Mouse (Mus musculus): ENCODE results near the gene Rab12. TPM values are rescaled to one million over a fixed set of nuclear protein-coding genes. Genes with fewer than 3 reads are reported as not detected.

Rab12 gene
- polyA plus RNA-seq, 1 experiment from 2014 or later: 48.6 TPM

GRCm38 (mm10) chr17:66490022-66490601 lies 29.4 kb downstream of the Rab12 start:
- Histone ChIP-seq H3K36me3 (peaks cover 15% of the 10 kb centered on the region), H3K4me2 (no peak overlapping the region), H3K27me3 (no peaks in the 10 kb centered on the region), H3K4me1 (0 out of 2 replicates have a peak, but pooled peaks cover 4% of the 10 kb centered on the region), H3K4me3 (no peak overlapping the region), H3K27ac (no peak overlapping the region), H3K9ac (no peak overlapping the region), H3K9me3 (no peaks in the 10 kb centered on the region)
- no peak for ATAC-seq (ENCODE audit: insufficient number of reproducible peaks, low FRiP score, low TSS enrichment, low read depth)
- WGBS: 45% methylated on average over 10 of the region's 10 CpGs

GRCm38 (mm10) chr17:66486576-66486975 lies 33.0 kb downstream of the Rab12 start:
- H3K4me2 ChIP-seq: no peak overlapping the region
- no peak overlapping the region for H3K9ac ChIP-seq
- H3K4me1 ChIP-seq: 0 out of 2 replicates have a peak, but pooled peaks cover 4% of the 10 kb centered on the region
- ATAC-seq (ENCODE audit: insufficient number of reproducible peaks, low FRiP score, low TSS enrichment, low read depth): no peak
- H3K9me3 ChIP-seq: no peaks in the 10 kb centered on the region
- H3K36me3 ChIP-seq: no peaks in the 10 kb centered on the region
- WGBS: 90% methylated on average over 6 of the region's 6 CpGs
- no peak overlapping the region for H3K27ac ChIP-seq
- H3K4me3 ChIP-seq: no peak overlapping the region
- no peaks in the 10 kb centered on the region for H3K27me3 ChIP-seq

- Histone ChIP-seq H3K4me1 (0 out of 2 replicates have a peak, but pooled peaks cover 4% of the 10 kb centered on the region), H3K27me3 (peaks cover 1% of the 10 kb centered on the region), H3K9ac (no peak overlapping the region), H3K9me3 (no peaks in the 10 kb centered on the region), H3K36me3 (no peaks in the 10 kb centered on the region), H3K4me3 (no peak overlapping the region), H3K4me2 (no peak overlapping the region; the same call in 1 of the 2 replicates), H3K27ac (no peak overlapping the region)
- 12% methylated on average over 11 of the region's 11 CpGs for WGBS
- ATAC-seq (ENCODE audit: insufficient number of reproducible peaks, low FRiP score, low TSS enrichment, low read depth): no peak
Observed at GRCm38 (mm10) chr17:66485742-66486141, 33.8 kb downstream of the Rab12 start.

GRCm38 (mm10) chr17:66484965-66485364 lies 34.6 kb downstream of the Rab12 start:
- no peak for ATAC-seq (ENCODE audit: insufficient number of reproducible peaks, low FRiP score, low TSS enrichment, low read depth)
- Histone ChIP-seq H3K36me3 (no peaks in the 10 kb centered on the region), H3K4me2 (no peak overlapping the region), H3K27ac (no peak overlapping the region), H3K9ac (no peak overlapping the region), H3K27me3 (peaks cover 8% of the 10 kb centered on the region), H3K4me1 (peaks cover 9% of the 10 kb centered on the region; the same call in 1 of the 2 replicates), H3K4me3 (no peak overlapping the region), H3K9me3 (no peaks in the 10 kb centered on the region)
- WGBS: 64% methylated on average over 2 of the region's 2 CpGs

- peaks cover 11% of the 10 kb centered on the region for H3K27me3 ChIP-seq
- no peak overlapping the region for H3K4me3 ChIP-seq
- peaks cover 16% of the 10 kb centered on the region; the same call in 1 of the 2 replicates for H3K4me1 ChIP-seq
- ATAC-seq (ENCODE audit: insufficient number of reproducible peaks, low FRiP score, low TSS enrichment, low read depth): no peak
- H3K9me3 ChIP-seq: no peaks in the 10 kb centered on the region
- H3K9ac ChIP-seq: no peak overlapping the region
- no peak overlapping the region for H3K4me2 ChIP-seq
- 75% methylated on average over 9 of the region's 9 CpGs for WGBS
- no peaks in the 10 kb centered on the region for H3K36me3 ChIP-seq
- H3K27ac ChIP-seq: no peak overlapping the region
Observed at GRCm38 (mm10) chr17:66483651-66484454, 35.7 kb downstream of the Rab12 start.

GRCm38 (mm10) chr17:66481295-66481694 lies 38.2 kb downstream of the Rab12 start:
- no peak overlapping the region for H3K4me3 ChIP-seq
- H3K27me3 ChIP-seq: peaks cover 11% of the 10 kb centered on the region
- WGBS: 73% methylated on average over 5 of the region's 5 CpGs
- H3K36me3 ChIP-seq: no peaks in the 10 kb centered on the region
- H3K9me3 ChIP-seq: no peaks in the 10 kb centered on the region
- H3K4me1 ChIP-seq: peaks cover 16% of the 10 kb centered on the region; the same call in 1 of the 2 replicates
- no peak overlapping the region for H3K9ac ChIP-seq
- H3K4me2 ChIP-seq: no peak overlapping the region
- H3K27ac ChIP-seq: no peak overlapping the region
- ATAC-seq (ENCODE audit: insufficient number of reproducible peaks, low FRiP score, low TSS enrichment, low read depth): no peak

GRCm38 (mm10) chr17:66480491-66481278 lies 38.8 kb downstream of the Rab12 start:
- Histone ChIP-seq H3K36me3 (no peaks in the 10 kb centered on the region), H3K4me2 (0 out of 2 replicates have a peak overlapping the region, but pooled peaks have one; percentile 10), H3K4me3 (0 out of 2 replicates have a peak overlapping the region, but pooled peaks have one; percentile 0), H3K9me3 (no peaks in the 10 kb centered on the region), H3K27me3 (peaks cover 11% of the 10 kb centered on the region), H3K27ac (no peak overlapping the region), H3K9ac (no peak overlapping the region), H3K4me1 (peaks cover 12% of the 10 kb centered on the region; the same call in 1 of the 2 replicates)
- WGBS: 35% methylated on average over 17 of the region's 17 CpGs
- no peak for ATAC-seq (ENCODE audit: insufficient number of reproducible peaks, low FRiP score, low TSS enrichment, low read depth)

GRCm38 (mm10) chr17:66479813-66480490 lies 39.6 kb downstream of the Rab12 start:
- Histone ChIP-seq H3K4me1 (peaks cover 12% of the 10 kb centered on the region; the same call in 1 of the 2 replicates), H3K9ac (no peak overlapping the region), H3K9me3 (no peaks in the 10 kb centered on the region), H3K4me2 (peak overlapping the region; percentile 10; the same call in 1 of the 2 replicates), H3K4me3 (0 out of 2 replicates have a peak overlapping the region, but pooled peaks have one; percentile 0), H3K36me3 (no peaks in the 10 kb centered on the region), H3K27ac (no peak overlapping the region), H3K27me3 (peaks cover 11% of the 10 kb centered on the region)
- ATAC-seq (ENCODE audit: insufficient number of reproducible peaks, low FRiP score, low TSS enrichment, low read depth): no peak
- 22% methylated on average over 21 of the region's 21 CpGs for WGBS

- peaks cover 11% of the 10 kb centered on the region for H3K27me3 ChIP-seq
- 31% methylated on average over 13 of the region's 13 CpGs for WGBS
- no peak for ATAC-seq (ENCODE audit: insufficient number of reproducible peaks, low FRiP score, low TSS enrichment, low read depth)
- no peak overlapping the region for H3K9ac ChIP-seq
- no peak overlapping the region for H3K4me3 ChIP-seq
- H3K4me1 ChIP-seq: peaks cover 12% of the 10 kb centered on the region; the same call in 1 of the 2 replicates
- H3K27ac ChIP-seq: no peak overlapping the region
- H3K9me3 ChIP-seq: no peaks in the 10 kb centered on the region
- H3K36me3 ChIP-seq: no peaks in the 10 kb centered on the region
- H3K4me2 ChIP-seq: peak overlapping the region; percentile 5; the same call in 1 of the 2 replicates
Observed at GRCm38 (mm10) chr17:66479311-66479710, 40.2 kb downstream of the Rab12 start.

GRCm38 (mm10) chr17:66473205-66473604 lies 46.3 kb downstream of the Rab12 start:
- 89% methylated on average over 1 of the region's 1 CpGs for WGBS

GRCm38 (mm10) chr17:66471775-66472174 lies 47.8 kb downstream of the Rab12 start:
- no peak for ATAC-seq (ENCODE audit: insufficient number of reproducible peaks, low FRiP score, low TSS enrichment, low read depth)
- H3K27me3 ChIP-seq: no peaks in the 10 kb centered on the region
- H3K27ac ChIP-seq: no peak overlapping the region
- H3K4me2 ChIP-seq: no peak overlapping the region
- no peaks in the 10 kb centered on the region for H3K36me3 ChIP-seq
- no peaks in the 10 kb centered on the region for H3K4me1 ChIP-seq
- no peaks in the 10 kb centered on the region for H3K9me3 ChIP-seq
- 58% methylated on average over 5 of the region's 5 CpGs for WGBS
- H3K9ac ChIP-seq: no peak overlapping the region
- no peak overlapping the region for H3K4me3 ChIP-seq

More at GRCm38 (mm10) chr17:66473205-66473604, 46.3 kb downstream of the Rab12 start:
- Histone ChIP-seq H3K4me1 (no peaks in the 10 kb centered on the region), H3K36me3 (no peaks in the 10 kb centered on the region), H3K9ac (no peak overlapping the region), H3K4me2 (no peak overlapping the region), H3K27ac (no peak overlapping the region), H3K27me3 (no peaks in the 10 kb centered on the region; the same call in 1 of the 2 replicates), H3K4me3 (no peak overlapping the region), H3K9me3 (no peaks in the 10 kb centered on the region)
- ATAC-seq (ENCODE audit: insufficient number of reproducible peaks, low FRiP score, low TSS enrichment, low read depth): no peak
